Mouse (Mus musculus) heart, postnatal 4 days (tissue): ENCODE measurements around the gene Zdhhc13. TPM values are rescaled to one million over a fixed set of nuclear protein-coding genes. Genes with fewer than 3 reads are reported as not detected.
A peak's percentile ranks its signal among the peaks of the same experiment; 100 is the strongest.

Experiments
- DNase-seq: peaks from one replicate; pipeline ENCODE4 v3.0.0; 2021
- total RNA-seq, 2 experiments: library from RNA; stranded (reverse); gene quantifications; 2 replicates each; pipeline ENCODE4 v1.2.3; 2021

Gene Zdhhc13
- 10 to 100 TPM; 21.2 to 22.6 TPM for total RNA-seq

DNA sequence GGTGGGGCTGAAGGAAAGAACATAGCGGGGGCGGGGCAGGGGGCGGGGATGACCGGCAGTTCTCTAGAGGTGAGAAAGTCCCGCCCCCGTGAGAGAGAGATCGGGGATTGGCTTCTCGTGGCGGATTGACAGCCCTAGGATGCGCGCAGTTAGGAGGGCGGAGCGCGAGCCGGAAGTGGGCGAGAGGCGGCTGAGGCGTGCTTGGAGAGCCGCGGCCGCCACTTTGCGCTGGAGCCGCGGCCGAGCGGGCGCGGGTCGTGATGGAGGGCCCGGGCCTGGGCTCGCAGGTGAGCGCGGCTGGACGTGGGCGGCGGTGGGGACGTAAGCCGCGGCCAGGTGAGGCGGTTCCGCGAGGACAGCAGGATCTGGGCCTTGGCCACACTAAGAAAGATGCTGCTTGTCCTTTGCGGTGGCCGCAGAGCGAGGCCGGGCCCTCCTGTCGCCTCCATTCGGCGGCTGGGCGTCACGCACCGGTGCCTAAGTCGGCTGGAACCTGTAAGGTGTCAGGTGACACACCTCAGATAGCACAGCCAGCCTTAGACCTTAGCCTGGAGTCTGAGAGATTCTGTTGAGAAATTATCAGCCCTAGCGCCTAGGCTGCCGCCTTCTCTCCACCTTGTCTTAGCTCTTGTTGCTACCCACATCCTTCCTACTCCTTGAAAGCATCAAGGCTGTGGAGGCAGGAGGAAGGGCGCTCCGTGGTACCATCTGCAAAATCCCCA, at the start of gene Zdhhc13:
TSS of gene Zdhhc13 (plus strand) at position 153 of the 722 bp plus-strand sequence.
- peak; percentile 93 for DNase-seq

DNA sequence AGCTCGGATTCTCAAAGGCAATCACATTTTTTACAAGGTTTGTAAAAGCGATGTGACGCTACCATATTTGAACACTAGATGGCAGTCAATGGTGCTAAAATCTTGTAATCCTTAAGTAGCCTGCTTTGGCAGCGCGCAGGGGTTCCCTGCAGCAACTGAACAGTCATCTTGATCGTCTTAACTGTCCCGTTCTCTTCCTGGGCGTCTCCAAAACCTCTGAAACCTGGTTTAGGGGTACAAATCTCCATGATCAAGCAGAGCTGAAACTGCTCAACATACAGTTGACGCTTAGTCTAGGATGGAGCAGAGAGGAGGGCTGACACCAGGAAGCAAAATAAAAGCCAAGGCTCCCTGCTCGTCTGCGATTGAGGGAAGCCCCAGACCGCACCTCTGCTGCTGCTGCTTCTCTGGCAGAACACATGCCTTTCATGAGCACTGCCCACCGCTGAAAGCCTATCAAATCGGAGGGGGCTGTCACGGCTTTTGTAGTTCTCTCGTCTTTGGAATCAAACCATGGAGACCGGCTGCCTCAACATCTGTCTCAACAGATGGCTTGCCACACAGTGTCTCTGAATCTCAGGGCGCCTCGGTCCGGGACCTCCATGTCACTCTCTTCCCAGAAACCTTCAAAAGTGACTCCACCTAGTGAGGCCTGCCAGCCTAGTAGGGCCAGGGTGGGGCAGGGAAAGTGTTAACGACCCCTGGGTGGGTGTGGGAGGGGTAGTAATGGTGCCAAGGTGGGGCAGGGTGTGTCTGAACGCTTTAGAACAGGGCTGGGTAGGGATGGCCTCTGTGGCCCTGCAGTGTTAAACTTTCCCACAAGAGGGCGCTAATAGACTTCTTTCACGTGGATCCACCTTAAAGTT, 39.3 kb upstream of the Zdhhc13 start:
- peak; percentile 87 for DNase-seq

DNA sequence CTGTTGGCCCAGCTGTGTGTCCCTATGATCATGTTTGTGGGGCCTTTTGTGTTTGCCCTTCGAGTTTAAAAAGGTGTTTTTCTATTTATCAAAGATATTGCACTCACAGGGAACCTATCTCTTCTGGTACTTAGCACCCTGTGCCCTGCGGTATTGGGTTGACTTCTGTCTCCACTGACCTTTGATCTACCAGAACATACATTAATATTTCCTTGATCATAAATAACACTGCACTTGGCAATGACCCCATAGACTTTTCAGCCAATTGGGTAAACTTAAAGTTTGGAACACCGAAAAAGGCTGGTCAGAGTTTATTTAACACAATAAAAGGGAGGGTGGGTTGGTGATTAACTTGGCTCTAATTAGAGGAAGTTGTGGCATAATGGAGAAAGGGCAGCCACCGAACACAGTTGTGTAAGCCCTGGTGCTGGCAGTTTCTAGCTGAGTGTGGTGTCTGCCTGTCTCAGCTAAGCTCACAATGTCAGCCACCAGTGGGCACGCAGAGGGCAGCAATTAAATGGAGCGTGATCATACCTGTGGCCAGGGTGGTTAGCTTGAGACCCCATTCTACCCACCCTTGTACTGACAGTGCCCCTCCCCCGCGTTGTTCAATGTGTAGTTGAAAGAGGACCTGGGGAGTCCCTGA, 38.5 kb upstream of the Zdhhc13 start:
- DNase-seq, result no peak

DNA sequence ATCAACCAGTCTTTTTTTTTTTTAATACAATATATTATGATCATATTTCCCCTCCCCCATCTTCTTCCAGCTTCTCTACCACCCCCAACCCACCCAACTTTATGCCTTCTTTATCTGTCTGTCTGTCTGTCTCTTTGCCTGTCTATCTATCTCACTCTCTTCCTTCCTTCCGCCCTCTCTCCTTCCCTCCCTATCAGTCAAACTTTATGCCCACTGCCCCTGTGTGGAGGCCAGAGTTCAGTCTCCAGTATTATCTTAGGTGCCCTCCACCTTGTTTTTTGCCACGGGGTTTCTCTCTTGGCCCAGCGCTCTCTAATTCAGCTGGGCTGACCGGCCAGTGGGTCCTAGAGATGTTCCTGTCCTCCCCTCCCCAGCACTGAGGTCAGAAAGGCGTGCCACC, 37.6 kb upstream of the Zdhhc13 start:
- no peak for DNase-seq

DNA sequence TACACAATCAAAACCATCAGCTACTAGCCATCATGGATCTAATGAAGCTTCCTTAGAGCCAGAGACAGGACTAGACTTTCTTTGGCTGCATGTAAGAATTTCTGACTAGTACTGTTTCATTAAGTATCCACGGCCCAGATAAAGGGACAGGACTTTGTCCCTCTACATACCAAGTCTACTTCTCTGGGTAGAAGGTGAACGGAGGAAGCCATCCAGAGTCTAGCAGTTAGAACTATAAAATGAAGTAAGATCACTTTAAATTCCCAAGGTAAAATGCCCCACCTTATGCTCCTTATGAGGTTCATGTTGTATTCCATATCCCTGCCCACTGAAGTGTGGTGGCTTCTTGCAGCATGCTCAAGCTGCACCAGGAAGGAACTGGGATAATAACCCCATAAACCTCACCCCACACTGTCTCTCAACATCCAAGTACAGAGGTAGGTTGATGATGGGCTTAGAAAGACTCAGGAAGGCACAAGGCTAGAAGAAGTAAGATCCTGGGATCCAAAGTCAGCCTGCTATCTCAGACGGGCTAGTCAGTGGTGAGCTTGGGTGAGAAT, 34.3 kb upstream of the Zdhhc13 start:
- no peak for DNase-seq

DNA sequence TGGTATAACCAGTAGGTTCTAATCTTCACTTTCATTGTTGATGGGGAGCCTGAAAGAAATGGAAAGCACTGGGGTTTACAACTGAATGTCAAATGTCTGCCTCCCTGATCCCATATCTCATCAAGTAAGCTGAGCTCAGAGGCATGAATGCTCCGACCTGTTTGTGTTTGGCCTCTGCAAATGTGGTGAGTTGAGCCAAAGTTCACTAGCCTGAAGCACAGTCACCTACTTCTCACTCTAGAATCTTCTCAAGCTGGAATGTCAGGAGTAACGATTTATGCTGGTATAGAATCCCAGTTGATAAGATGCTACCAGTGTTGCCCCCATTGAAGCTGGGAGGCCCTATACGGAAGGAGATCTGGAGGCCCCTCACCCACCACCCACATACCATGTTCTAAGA, 33.0 kb upstream of the Zdhhc13 start:
- no peak for DNase-seq

DNA sequence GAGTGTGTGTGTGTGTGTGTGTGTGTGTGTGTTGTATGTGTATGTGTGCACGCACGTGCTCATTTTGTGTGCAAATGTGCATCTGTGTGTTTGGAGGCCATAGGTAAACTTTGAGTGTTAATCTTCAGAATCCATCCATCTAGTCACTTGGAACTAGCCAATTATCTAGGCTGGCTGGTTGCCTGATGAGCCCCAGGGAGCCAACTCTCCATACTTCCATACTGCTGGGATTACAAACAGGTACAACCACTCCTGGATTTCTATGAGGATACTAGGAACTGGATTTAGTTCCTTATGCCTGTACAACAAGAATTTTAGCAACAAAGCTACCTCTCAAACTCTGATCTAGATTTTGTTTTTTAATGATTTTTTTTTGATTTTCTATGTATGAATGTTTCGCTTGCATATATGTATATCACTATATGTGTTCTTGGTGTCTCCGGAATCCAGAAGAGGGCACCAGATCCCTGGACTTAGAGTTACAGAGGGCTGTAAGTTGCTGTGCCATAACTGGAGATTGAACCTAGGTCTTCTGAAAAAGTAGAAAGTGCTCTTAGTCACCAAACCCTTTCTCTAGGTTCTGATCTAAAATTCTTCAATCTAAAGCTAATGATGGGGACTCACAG, 32.4 kb upstream of the Zdhhc13 start:
- no peak for DNase-seq

DNA sequence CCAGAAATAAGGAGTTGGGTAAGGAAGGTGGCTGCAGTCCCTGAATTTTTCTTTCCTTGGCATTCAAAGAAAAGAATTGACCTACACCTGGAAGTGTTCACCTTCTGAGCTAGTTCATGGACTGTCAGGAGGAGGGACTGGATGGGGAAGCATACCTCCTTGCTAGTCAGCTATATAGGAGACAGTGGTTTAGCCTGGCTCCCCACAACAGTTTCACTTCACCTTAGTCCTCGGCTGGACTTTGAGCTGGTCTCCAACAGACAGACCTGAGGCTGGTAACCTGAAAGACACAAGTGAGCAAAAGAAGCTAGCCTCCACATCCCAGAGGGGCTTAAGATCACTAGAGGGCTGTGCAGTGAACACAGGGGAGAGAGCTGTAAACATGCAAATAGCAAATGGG, 30.7 kb upstream of the Zdhhc13 start:
- no peak for DNase-seq

DNA sequence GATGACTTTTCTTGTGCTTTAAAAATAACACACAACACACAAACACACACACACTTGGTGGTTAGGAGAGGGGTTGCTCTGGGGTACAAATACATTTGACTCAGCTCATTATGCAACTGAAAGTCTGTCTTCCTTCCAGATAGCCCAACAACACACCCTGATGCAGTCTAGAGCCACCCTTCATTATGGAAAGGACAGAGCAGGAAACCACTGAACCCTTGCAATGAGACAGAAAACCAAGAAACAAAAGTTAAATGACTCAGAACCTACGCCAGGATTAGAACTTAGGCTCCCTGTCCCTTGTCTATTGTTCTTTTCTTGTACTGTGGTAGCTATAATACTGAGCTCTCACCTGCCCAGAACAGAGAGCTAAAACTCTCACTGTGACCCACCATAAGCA, 28.0 kb upstream of the Zdhhc13 start:
- DNase-seq, result no peak

DNA sequence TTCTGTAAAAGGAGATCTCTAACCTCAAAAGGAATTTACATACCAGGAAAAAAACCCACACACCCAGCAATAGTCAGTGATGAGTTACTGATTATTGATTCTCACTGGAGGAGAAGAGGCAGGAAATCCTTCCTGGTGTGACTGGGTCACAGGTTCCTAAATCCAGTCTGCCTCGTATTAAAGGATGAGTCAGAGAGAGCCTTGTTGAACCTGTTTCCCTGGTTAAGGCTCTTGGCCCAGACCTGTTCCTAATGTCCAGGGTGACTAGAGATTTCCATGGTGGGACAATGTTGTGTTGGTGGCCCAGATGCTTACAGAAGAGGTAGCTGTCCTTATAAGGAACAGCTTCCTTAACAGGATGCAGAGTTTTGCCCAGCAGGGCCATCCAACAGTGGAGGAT, 26.5 kb upstream of the Zdhhc13 start:
- no peak for DNase-seq

DNA sequence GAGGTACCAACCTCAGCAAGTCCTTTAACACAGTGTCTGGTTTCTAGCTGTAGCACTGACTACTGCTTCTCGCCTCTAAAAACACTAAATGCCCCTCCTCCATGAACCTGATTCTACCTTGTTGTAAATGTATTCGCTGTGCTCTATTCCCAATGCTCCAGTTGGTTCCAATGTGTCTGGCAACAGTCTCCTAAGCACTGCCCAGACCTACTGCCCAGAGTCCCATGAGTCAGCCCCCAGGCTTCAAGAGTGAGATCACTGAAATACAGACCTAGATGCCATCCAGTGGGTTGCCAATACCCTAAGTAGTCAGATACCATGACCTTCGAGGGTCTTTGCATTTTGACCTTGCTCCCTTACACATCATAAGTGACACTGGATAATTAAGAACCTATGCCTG, 26.1 kb upstream of the Zdhhc13 start:
- no peak for DNase-seq

DNA sequence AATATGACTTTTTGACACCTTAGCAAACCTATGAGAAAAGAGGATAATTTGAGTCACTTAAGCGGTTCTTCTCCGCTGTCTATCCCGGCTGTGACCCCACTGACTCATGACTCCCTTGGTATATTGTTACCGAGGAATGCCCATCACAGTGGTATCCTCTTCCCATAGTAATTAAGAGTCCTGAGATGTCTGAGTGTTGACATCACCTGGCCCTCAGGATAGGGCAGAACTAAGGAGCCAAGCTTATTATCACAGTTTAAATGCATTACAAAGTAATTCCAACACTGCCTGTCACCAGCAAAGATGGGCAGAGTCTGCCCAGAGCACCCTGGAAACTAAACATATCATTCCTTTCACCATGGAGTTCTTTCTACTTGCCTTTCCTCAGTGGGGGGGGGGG, 22.8 kb upstream of the Zdhhc13 start:
- DNase-seq, result no peak

DNA sequence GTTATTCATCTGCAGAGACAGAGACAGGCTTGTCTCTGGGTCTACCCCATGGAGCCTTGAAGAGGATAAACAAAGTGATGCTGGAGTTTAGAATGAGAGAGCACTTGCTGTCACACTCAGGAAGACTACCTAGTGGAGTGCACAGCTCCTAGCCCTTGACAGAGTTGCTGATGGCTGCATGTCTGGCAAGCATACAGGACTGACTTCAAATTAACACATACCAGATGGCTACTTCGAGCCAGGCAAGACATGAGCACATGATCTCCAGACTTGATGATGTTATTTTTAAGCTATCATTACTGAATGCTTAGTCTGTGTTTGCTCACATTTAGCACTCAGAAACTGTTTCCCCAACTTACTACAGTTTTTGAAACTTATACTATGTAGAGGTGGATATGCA, 19.1 kb upstream of the Zdhhc13 start:
- DNase-seq, result no peak

DNA sequence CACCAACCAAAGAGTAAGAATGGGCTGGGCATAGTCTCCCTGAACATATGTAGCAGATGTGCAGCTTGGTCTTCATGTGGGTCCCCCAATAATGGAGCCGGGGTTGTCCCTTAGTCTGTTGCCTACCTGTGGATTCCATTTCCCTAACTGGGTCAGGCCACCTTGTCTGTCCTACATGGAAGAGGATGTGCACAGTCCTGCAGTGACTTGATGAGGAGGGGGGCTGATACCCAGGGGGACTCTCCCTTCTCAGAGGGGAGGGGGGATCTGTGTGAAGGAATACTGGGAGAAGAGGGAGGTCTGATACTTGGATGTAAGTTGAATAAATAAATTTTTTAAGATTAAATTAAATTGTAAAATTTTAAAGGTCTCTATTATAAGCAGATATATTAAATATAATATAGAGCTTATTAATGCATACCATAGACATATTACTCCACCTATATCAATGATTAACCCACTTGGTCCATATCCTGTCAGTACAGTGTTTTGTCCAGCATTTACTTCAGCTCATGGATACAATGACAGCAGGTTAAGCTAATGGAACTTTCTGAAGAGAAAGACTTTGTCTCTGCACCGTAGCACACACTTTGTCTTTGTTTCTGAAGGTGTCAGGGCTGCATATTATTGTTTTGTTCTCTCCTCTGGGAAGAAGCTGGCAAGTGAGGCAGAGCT, 16.6 kb upstream of the Zdhhc13 start:
- no peak for DNase-seq

DNA sequence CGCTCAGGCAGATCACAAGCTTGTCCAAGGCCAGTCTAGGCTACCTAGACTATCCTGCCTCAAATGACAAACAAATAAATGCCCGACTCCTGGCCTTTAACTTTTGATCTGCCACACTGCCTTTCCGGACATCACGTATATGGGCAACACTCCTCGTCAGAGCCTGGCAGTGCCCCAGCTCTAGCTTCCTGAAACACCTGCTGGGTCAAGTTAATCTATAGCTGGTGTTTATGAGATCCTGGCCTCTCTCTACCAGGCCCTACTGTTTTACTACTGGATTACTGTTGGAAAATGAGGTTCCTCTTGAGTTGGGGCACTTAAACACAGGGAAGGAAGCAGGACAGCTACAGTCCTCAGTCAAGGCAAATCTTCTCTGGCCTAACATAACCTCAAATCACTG, 15.5 kb upstream of the Zdhhc13 start:
- DNase-seq, result no peak

DNA sequence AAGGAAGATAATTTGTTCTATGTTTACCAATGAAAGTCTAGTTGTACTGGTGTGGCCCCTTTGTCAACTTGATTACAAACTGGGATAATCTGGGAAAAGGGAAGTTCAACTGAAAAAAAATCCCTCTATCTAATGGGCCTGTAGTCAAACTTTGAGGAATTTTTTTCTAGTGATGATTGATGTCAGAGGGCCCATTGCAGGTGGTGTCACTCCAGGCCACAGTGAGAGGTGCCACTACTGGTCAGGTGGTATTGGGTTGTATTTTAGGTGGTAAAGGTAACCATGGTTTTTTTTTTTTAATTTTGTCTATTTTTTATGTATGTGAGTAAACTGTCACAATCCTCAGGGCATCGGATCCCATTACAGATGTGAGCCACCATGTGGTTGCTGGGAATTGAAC, 14.2 kb upstream of the Zdhhc13 start:
- DNase-seq, result no peak

DNA sequence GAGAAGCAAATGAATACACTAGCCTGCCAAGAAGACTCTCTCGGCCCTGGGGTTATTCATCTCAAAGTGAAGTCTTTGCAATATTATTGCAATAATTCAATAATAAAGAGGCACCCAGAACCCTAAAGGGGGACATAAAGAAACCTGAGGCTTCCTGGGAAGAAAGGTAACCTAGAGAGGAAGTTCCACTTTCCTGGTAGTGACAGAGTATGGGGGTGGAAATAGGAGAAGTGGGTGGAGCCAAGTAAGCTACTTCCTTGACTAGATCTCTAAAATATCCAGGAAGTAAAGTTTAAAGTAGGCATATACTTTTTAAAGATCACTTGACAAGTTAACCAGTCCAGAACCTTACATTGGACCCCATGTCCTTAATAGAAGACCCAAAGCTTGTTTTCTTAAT, 13.4 kb upstream of the Zdhhc13 start:
- DNase-seq, result no peak

DNA sequence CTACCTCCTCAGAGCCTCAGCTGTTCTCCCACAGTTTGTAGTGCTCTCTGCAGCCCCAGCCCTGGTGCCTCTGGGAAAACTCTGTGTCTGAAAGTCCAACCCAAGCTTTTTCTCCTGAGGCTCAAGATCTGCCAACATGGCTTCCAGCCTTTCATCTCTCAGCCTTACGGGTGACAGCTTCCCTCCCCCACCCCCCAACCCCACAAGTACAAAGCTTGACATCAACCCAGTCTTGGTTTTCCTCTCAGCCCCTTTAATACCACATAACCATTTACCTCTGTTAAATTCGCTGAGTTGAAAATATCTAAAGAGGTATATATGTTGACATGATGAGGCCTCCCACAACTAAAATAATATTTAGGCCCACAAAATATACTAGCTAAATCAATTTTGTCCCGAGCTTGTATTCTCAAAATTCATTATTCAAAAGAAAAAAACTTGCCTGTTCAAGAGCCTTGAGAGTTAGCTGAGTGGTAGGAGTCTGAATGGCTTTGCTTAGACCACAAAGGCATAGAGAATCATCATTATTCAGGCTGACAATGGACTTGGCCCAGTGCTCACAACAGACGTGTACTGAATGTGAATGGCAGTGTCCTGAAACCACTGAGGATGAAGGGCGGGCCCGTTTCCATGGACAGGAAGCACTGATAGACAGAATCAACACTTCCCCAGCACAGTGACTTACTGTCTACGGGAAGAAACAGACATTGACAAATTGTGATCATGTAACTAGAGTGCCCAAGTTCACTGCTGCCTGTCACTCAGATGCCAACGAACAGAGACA, 10.9 kb upstream of the Zdhhc13 start:
- DNase-seq, result no peak

DNA sequence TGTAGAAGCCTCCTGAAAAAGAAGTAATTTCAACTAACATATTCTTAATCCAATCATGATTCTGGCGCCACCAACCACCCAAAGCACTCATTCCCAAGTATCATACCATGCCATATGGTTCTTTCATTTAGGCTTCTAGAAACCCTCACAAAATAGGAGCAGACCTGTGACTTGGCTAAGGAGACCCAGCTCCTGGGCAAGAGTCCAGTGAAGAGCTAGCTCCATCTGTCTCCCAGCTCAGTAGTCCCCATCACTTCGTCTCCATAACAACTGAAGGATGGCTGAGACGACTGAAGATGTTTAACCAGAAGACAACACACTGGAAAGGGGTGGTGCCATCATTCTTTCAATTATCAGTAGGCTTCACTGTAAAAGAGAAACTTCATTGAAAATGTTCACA, 9.7 kb upstream of the Zdhhc13 start:
- DNase-seq, result no peak

DNA sequence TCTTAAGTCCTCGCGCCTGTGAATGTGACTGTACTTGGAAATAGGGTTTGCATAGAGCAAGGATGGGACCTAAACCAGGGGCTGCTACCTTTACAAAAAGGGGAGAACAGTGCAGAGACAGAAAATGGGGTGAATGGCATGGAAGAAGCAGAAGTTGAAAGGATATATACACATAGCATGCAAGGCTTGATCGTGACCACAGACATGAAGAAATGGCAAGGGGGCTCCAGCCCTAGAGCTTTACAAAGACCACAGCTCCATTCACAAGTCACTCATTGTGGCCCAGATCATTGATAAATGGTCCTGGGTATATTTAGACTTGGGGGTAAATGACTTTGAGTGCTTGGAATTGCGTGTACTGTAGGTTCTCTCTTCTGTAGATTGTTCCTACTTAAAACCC, 6.4 kb upstream of the Zdhhc13 start:
- DNase-seq, result no peak

DNA sequence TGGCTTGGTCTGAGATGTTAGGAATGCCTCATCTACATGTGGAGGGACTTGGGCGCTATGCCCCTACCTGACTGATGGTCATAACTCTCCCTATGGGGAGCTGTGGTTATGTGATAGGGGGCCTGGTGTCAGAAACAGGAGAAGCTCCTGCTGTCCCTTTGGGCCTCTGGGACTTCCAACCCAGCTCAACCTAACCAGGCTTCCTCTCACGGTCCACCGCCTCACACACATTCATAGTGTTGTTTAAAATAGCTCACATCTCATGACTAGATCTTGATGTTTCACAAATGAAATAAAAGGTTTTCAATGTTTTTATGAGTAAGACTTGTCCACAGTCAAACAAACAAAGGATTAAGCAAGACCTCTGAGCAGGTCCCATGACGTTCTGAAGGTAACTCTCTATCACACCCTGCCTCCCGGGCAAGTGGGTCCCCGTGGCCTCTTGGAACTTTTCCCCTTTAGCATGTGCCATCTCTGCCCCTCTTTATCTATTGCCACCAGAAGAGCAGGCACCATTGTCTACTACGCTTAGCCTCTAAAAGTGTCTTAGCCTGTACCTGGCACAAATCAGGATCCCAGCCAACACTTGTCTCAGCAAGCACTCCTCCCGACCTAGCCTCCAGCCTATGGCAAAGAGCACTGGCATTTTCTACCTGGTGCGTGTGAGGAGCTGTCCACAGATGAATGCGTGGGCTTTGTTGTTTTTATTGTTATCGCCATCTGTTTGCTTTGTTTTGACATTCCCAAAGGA, 3.9 kb upstream of the Zdhhc13 start:
- DNase-seq, result no peak
